In the genomic region with DNA sequence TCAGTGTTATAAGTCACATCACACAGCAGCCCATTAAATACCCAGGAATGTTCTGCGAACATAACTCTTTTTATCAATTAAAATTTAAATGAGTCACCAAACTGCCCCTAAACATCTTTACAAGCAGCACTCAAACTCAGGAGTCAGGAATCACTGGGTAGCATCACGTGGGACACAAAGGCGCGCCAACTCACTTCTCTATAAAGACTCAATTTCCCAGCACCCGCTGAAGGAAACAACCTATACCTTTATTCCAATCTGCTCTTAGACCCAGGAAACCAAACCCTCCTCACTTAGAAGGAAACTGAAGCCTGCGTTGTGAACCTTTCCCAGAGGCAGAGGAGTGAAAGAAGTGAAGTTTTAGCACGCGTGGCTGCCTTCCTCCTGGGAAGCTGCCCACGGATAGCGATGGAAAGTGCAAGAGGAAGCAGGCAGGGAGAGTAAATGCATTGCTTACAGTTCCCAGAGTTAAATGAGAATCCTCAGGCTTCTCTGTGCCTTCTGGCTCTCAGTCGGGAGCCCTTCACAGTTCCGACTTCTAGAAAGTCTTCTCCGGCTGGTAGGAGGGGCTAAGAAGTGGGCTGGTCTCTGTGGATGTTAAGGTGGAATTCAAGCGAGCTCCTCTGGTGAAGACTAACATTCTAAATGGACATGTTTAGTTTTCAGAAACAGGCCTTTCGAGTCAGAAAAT, we compare ENCODE assay signal across 8 mouse cellular contexts. TPM values are rescaled to one million over a fixed set of nuclear protein-coding genes. Genes with fewer than 3 reads are reported as not detected.
A peak's percentile ranks its signal among the peaks of the same experiment; 100 is the strongest.
DNase-seq lines count a peak whose midpoint lies in the region; ATAC-seq and TF ChIP-seq lines count a peak whose summit lies in the region.

A gene (minus strand): TSS at position 557 of the 691 bp plus-strand sequence.

- H3K27ac ChIP-seq in gastrocnemius, adult 2 months = peak within 1 kb of the TSS; percentile 83
- peak within 1 kb of the TSS; percentile 59; the same call in 1 of the 2 replicates for H3K27ac ChIP-seq in hindbrain, embryonic 16.5 days (ENCODE audit: low read depth, low read length)
- peak within 1 kb of the TSS; percentile 76 for H3K27ac ChIP-seq in limb, embryonic 14.5 days (replicated peaks; ENCODE audit: low read depth, low read length)
- no peak within 1 kb of the TSS for H3K27ac ChIP-seq in midbrain, embryonic 13.5 days

- no peaks in the 10 kb centered on the region for H3K9me3 ChIP-seq in hindbrain, embryonic 16.5 days (ENCODE audit: control insufficient read depth, low read length)
- no peaks in the 10 kb centered on the region for H3K9me3 ChIP-seq in limb, embryonic 14.5 days (ENCODE audit: control insufficient read depth, low read length)
- H3K9me3 ChIP-seq in midbrain, embryonic 13.5 days = no peaks in the 10 kb centered on the region

- DNase-seq in MEL-GATA-1-ER (ENCODE audit: extremely low read depth, low read depth) = peak; percentile 80
- peak; percentile 44 for DNase-seq in gastrocnemius, adult 2 months
- DNase-seq in limb, embryonic 14.5 days (ENCODE audit: low spot score) = peak; percentile 66
- DNase-seq in spleen, postnatal 36 days (ENCODE audit: low spot score in 2 of 2) = peak; percentile 32 to 38
- DNase-seq in natural killer cell, adult 2 months (ENCODE audit: low spot score in 2 of 2) = no peak

- peak within 1 kb of the TSS; percentile 77 for H3K4me3 ChIP-seq in gastrocnemius, adult 2 months
- peak within 1 kb of the TSS; percentile 42 for H3K4me3 ChIP-seq in hindbrain, embryonic 16.5 days (ENCODE audit: low read length)
- H3K4me3 ChIP-seq in limb, embryonic 14.5 days (replicated peaks; ENCODE audit: low read length) = peak within 1 kb of the TSS; percentile 39
- peak within 1 kb of the TSS; percentile 25 for H3K4me3 ChIP-seq in midbrain, embryonic 13.5 days (replicated peaks)

- 29% methylated on average over 15 of the region's 15 CpGs for WGBS in hindbrain, embryonic 16.5 days
- 7% methylated on average over 15 of the region's 15 CpGs for WGBS in limb, embryonic 14.5 days
- WGBS in midbrain, embryonic 13.5 days = 25% methylated on average over 15 of the region's 15 CpGs

- H3K27me3 ChIP-seq in hindbrain, embryonic 16.5 days (replicated peaks; ENCODE audit: control insufficient read depth, insufficient read depth, low read length) = no peaks in the 10 kb centered on the region
- H3K27me3 ChIP-seq in limb, embryonic 14.5 days (ENCODE audit: control insufficient read depth, insufficient read depth, low read length) = no peaks in the 10 kb centered on the region
- no peaks in the 10 kb centered on the region for H3K27me3 ChIP-seq in midbrain, embryonic 13.5 days

- no peaks in the 10 kb centered on the region for H3K36me3 ChIP-seq in hindbrain, embryonic 16.5 days (ENCODE audit: control insufficient read depth, insufficient read depth, low read length)
- H3K36me3 ChIP-seq in limb, embryonic 14.5 days (ENCODE audit: control insufficient read depth, insufficient read depth, low read length) = no peaks in the 10 kb centered on the region
- no peaks in the 10 kb centered on the region for H3K36me3 ChIP-seq in midbrain, embryonic 13.5 days

- H3K4me1 ChIP-seq in hindbrain, embryonic 16.5 days (ENCODE audit: control insufficient read depth, insufficient read depth, low read depth, low read length) = no peaks in the 10 kb centered on the region; the same call in 1 of the 2 replicates
- no peaks in the 10 kb centered on the region for H3K4me1 ChIP-seq in limb, embryonic 14.5 days (ENCODE audit: control insufficient read depth, insufficient read depth, low read length)
- H3K4me1 ChIP-seq in midbrain, embryonic 13.5 days (replicated peaks) = 0 out of 2 replicates have a peak, but pooled peaks cover 5% of the 10 kb centered on the region

- peak; percentile 14; the same call in 1 of the 2 replicates for TF ChIP-seq POLR2A in limb, embryonic 14.5 days (IDR thresholded peaks at IDR 0.05; ENCODE audit: borderline replicate concordance, extremely low read depth, insufficient read depth, insufficient read length)

- no peak for TF ChIP-seq CTCF in gastrocnemius, adult 2 months (IDR thresholded peaks at IDR 0.05)

- peak; percentile 87 for ATAC-seq in common myeloid progenitor, adult 5-6 weeks (replicated peaks; ENCODE audit: low read depth, poor library complexity, severe bottlenecking)
- ATAC-seq in hindbrain, embryonic 16.5 days = peak; percentile 74; the same call in 1 of the 2 replicates
- ATAC-seq in limb, embryonic 14.5 days (ENCODE audit: low FRiP score, low read depth) = peak; percentile 88
- no peak for ATAC-seq in midbrain, embryonic 13.5 days

- peak within 1 kb of the TSS; percentile 8 for H3K9ac ChIP-seq in hindbrain, embryonic 16.5 days (ENCODE audit: low read depth, low read length)
- H3K9ac ChIP-seq in limb, embryonic 14.5 days (ENCODE audit: low read depth, low read length, severe bottlenecking) = peak within 1 kb of the TSS; percentile 56
- no peak within 1 kb of the TSS for H3K9ac ChIP-seq in midbrain, embryonic 13.5 days (replicated peaks)

- intact Hi-C loops in gastrocnemius, adult 2 months (cut with DNase I) = no loop called here

- peak within 1 kb of the TSS; percentile 71 for H3K4me2 ChIP-seq in hindbrain, embryonic 16.5 days (ENCODE audit: low read length)
- peak within 1 kb of the TSS; percentile 47 for H3K4me2 ChIP-seq in limb, embryonic 14.5 days (replicated peaks; ENCODE audit: low read depth, low read length, severe bottlenecking)
- H3K4me2 ChIP-seq in midbrain, embryonic 13.5 days (replicated peaks) = peak within 1 kb of the TSS; percentile 44

RNA-seq across cellular contexts. Expression of the gene that starts here (rescaled TPM):
- 98.8 and 117 TPM in 2 replicates for total RNA-seq in common myeloid progenitor, adult 5-6 weeks (2017)
- 1 to 10 TPM; 1.6 to 2.5 TPM for total RNA-seq in gastrocnemius, adult 2 months (2021)
- polyA plus RNA-seq in hindbrain, embryonic 16.5 days (2015; fragmentation: Nextera tagmentation; extraction: Ambion mirVana) = 2.2 and 2.3 TPM in 2 replicates
- 8.9 and 11.1 TPM in 2 replicates for polyA plus RNA-seq in limb, embryonic 14.5 days (2012; rRNA removed)
- 18.0 and 19.3 TPM in 2 replicates for polyA plus RNA-seq in limb, embryonic 14.5 days (2014; fragmentation: Nextera tagmentation; extraction: Ambion mirVana)
- 0.89 and 1.1 TPM in 2 replicates for polyA plus RNA-seq in midbrain, embryonic 13.5 days (2015; fragmentation: Nextera tagmentation; extraction: Ambion mirVana)

Comparison
In these comparisons a context has a peak if more than half of its experiments do, and no peak if none do; other contexts are left out.
1. RNA of the gene that starts here (total RNA-seq): 98.8 to 117 TPM in common myeloid progenitor, adult 5-6 weeks; 1.6 to 2.5 TPM in gastrocnemius, adult 2 months; every median in the first group is over 10 times any median in the second.
2. DNase-seq: peak in MEL-GATA-1-ER (single experiment), gastrocnemius, adult 2 months (single experiment), limb, embryonic 14.5 days (single experiment) and spleen, postnatal 36 days (2 of 2); none in natural killer cell, adult 2 months (0 of 2).
3. H3K4me3 ChIP-seq: peak in every context shown above with its lines; median percentile 77 in gastrocnemius, adult 2 months; 42 in hindbrain, embryonic 16.5 days; 39 in limb, embryonic 14.5 days; 25 in midbrain, embryonic 13.5 days.
4. Peak in every context shown above with its lines, with median percentiles within 50 percentile points of each other: H3K4me2 ChIP-seq.